Mouse (Mus musculus): ENCODE results near the gene Prss44. TPM values are rescaled to one million over a fixed set of nuclear protein-coding genes. Genes with fewer than 3 reads are reported as not detected.

The Prss44 gene
- polyA plus RNA-seq, 1 experiment = not detected

GRCm38 (mm10) chr9:110783611-110784010, 30.2 kb upstream of the Prss44 start:
- no peaks in the 10 kb centered on the region for H3K27me3 ChIP-seq (ENCODE audit: control insufficient read depth, insufficient read depth, insufficient read length)
- no peak overlapping the region for H3K4me3 ChIP-seq
- H3K4me2 ChIP-seq (ENCODE audit: low read depth) = no peak overlapping the region
- no peaks in the 10 kb centered on the region for H3K79me2 ChIP-seq (ENCODE audit: control insufficient read depth, insufficient read depth)
- no peaks in the 10 kb centered on the region for H3K36me3 ChIP-seq (ENCODE audit: control insufficient read depth, insufficient read depth)
- H3ac ChIP-seq (ENCODE audit: control insufficient read depth, insufficient read length) = no peak overlapping the region
- no peak for TF ChIP-seq E2F4 (IDR thresholded peaks at IDR 0.05; ENCODE audit: insufficient read depth)
- no peak for TF ChIP-seq POLR2A (IDR thresholded peaks at IDR 0.05; ENCODE audit: insufficient read length, low read depth)
- TF ChIP-seq MYOD1 (IDR thresholded peaks at IDR 0.05; ENCODE audit: control insufficient read depth in 1 of 3, insufficient read length in 2 of 3, low read depth in 2 of 3) = no peak
- TF ChIP-seq CEBPB (IDR thresholded peaks at IDR 0.05; ENCODE audit: insufficient read depth, poor library complexity, severe bottlenecking) = no peak
- no peak for TF ChIP-seq MYOG (IDR thresholded peaks at IDR 0.05; ENCODE audit: control insufficient read depth in 1 of 3, insufficient read depth in 1 of 3, insufficient read length in 2 of 3, low read depth in 2 of 3)
- no peak for TF ChIP-seq USF1 (IDR thresholded peaks at IDR 0.05; ENCODE audit: low read depth)

- no peak for TF ChIP-seq CEBPB (IDR thresholded peaks at IDR 0.05; ENCODE audit: insufficient read depth, poor library complexity, severe bottlenecking)
- no peak for TF ChIP-seq TCF3 (IDR thresholded peaks at IDR 0.05; ENCODE audit: insufficient read length, low read depth)
- TF ChIP-seq TCF12 (IDR thresholded peaks at IDR 0.05; ENCODE audit: insufficient read depth, poor library complexity, severe bottlenecking) = no peak
- TF ChIP-seq POLR2A (IDR thresholded peaks at IDR 0.05; ENCODE audit: insufficient read length, low read depth) = no peak
- no peak for TF ChIP-seq E2F4 (IDR thresholded peaks at IDR 0.05; ENCODE audit: insufficient read depth)
- no peak for TF ChIP-seq SRF (IDR thresholded peaks at IDR 0.05; ENCODE audit: control insufficient read depth, insufficient read length, low read depth)
- no peak for TF ChIP-seq REST (IDR thresholded peaks at IDR 0.05; ENCODE audit: insufficient read depth, insufficient read length)
- TF ChIP-seq MYOD1 (IDR thresholded peaks at IDR 0.05; ENCODE audit: control insufficient read depth in 1 of 3, insufficient read length in 2 of 3, low read depth in 2 of 3) = no peak
- TF ChIP-seq POLR2AphosphoS2 (IDR thresholded peaks at IDR 0.05; ENCODE audit: insufficient read length, low read depth) = no peak
- TF ChIP-seq MYOG (IDR thresholded peaks at IDR 0.05; ENCODE audit: control insufficient read depth in 1 of 3, insufficient read depth in 1 of 3, insufficient read length in 2 of 3, low read depth in 2 of 3) = no peak
- TF ChIP-seq USF1 (IDR thresholded peaks at IDR 0.05; ENCODE audit: low read depth) = no peak
- TF ChIP-seq MAX (IDR thresholded peaks at IDR 0.05; ENCODE audit: low read depth) = no peak
- Histone ChIP-seq H3K36me3 (ENCODE audit: control insufficient read depth, insufficient read depth) (no peaks in the 10 kb centered on the region), H3K4me3 (no peak overlapping the region), H3ac (ENCODE audit: control insufficient read depth, insufficient read length) (no peak overlapping the region), H3K79me2 (ENCODE audit: control insufficient read depth, insufficient read depth) (no peaks in the 10 kb centered on the region), H3K4me2 (ENCODE audit: low read depth) (no peak overlapping the region), H3K27me3 (ENCODE audit: control insufficient read depth, insufficient read depth, insufficient read length) (peaks cover 1% of the 10 kb centered on the region)
These were observed 25.6 kb upstream of the Prss44 start for GRCm38 (mm10) chr9:110788169-110788568.

GRCm38 (mm10) chr9:110790462-110790861, 23.3 kb upstream of the Prss44 start:
- no peaks in the 10 kb centered on the region for H3K79me2 ChIP-seq (ENCODE audit: control insufficient read depth, insufficient read depth)
- peaks cover 5% of the 10 kb centered on the region for H3K27me3 ChIP-seq (ENCODE audit: control insufficient read depth, insufficient read depth, insufficient read length)
- no peak overlapping the region for H3K4me3 ChIP-seq
- no peak for TF ChIP-seq POLR2A (IDR thresholded peaks at IDR 0.05; ENCODE audit: insufficient read length, low read depth)
- no peak for TF ChIP-seq SRF (IDR thresholded peaks at IDR 0.05; ENCODE audit: control insufficient read depth, insufficient read length, low read depth)
- no peak for TF ChIP-seq REST (IDR thresholded peaks at IDR 0.05; ENCODE audit: insufficient read depth, insufficient read length)
- no peak for TF ChIP-seq POLR2AphosphoS2 (IDR thresholded peaks at IDR 0.05; ENCODE audit: insufficient read length, low read depth)
- peak; percentile 60; the same call in 1 of the 2 replicates for TF ChIP-seq CEBPB (IDR thresholded peaks at IDR 0.05; ENCODE audit: insufficient read depth, poor library complexity, severe bottlenecking)
- TF ChIP-seq TCF12 (IDR thresholded peaks at IDR 0.05; ENCODE audit: insufficient read depth, poor library complexity, severe bottlenecking) = no peak
- no peaks in the 10 kb centered on the region for H3K36me3 ChIP-seq (ENCODE audit: control insufficient read depth, insufficient read depth)
- H3K4me2 ChIP-seq (ENCODE audit: low read depth) = no peak overlapping the region
- no peak overlapping the region for H3ac ChIP-seq (ENCODE audit: control insufficient read depth, insufficient read length)

- no peaks in the 10 kb centered on the region for H3K79me2 ChIP-seq (ENCODE audit: control insufficient read depth, insufficient read depth)
- no peaks in the 10 kb centered on the region for H3K36me3 ChIP-seq (ENCODE audit: control insufficient read depth, insufficient read depth)
- H3ac ChIP-seq (ENCODE audit: control insufficient read depth, insufficient read length) = no peak overlapping the region
- no peak overlapping the region for H3K4me2 ChIP-seq (ENCODE audit: low read depth)
- TF ChIP-seq MYOG (IDR thresholded peaks at IDR 0.05; ENCODE audit: control insufficient read depth in 1 of 3, insufficient read depth in 1 of 3, insufficient read length in 2 of 3, low read depth in 2 of 3) = no peak
- no peak for TF ChIP-seq USF1 (IDR thresholded peaks at IDR 0.05; ENCODE audit: low read depth)
- no peak for TF ChIP-seq TCF12 (IDR thresholded peaks at IDR 0.05; ENCODE audit: insufficient read depth, poor library complexity, severe bottlenecking)
- no peak for TF ChIP-seq REST (IDR thresholded peaks at IDR 0.05; ENCODE audit: insufficient read depth, insufficient read length)
- TF ChIP-seq POLR2AphosphoS2 (IDR thresholded peaks at IDR 0.05; ENCODE audit: insufficient read length, low read depth) = no peak
- TF ChIP-seq POLR2A (IDR thresholded peaks at IDR 0.05; ENCODE audit: insufficient read length, low read depth) = no peak
- no peak for TF ChIP-seq MYOD1 (IDR thresholded peaks at IDR 0.05; ENCODE audit: control insufficient read depth in 1 of 3, insufficient read length in 2 of 3, low read depth in 2 of 3)
- no peak for TF ChIP-seq SRF (IDR thresholded peaks at IDR 0.05; ENCODE audit: control insufficient read depth, insufficient read length, low read depth)
- no peak for TF ChIP-seq E2F4 (IDR thresholded peaks at IDR 0.05; ENCODE audit: insufficient read depth)
- no peak for TF ChIP-seq MAX (IDR thresholded peaks at IDR 0.05; ENCODE audit: low read depth)
- no peak for TF ChIP-seq TCF3 (IDR thresholded peaks at IDR 0.05; ENCODE audit: insufficient read length, low read depth)
- H3K4me3 ChIP-seq = no peak overlapping the region
- peaks cover 5% of the 10 kb centered on the region for H3K27me3 ChIP-seq (ENCODE audit: control insufficient read depth, insufficient read depth, insufficient read length)
These were observed 16.8 kb upstream of the Prss44 start for GRCm38 (mm10) chr9:110797013-110797412.

DNA sequence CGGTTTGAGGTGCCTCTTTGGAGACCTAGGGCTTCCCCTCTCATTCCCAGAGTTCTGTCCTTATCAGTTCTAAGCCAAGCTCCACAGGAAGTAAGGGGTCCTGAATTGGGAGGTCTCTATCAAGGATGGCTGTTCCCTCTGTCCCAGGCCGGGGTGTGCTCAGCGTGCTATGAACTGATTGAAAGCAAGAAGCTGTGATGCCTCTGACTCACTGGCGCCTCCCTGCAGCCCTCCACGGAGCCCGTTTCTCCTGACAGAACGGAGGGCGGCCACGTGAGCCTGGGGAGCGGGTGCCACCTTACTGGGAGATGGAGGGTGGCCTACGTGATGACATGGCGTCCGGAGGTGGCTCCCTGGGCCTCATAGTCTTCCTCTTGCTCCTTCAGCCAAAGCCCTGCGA, 15.9 kb upstream of the Prss44 start, which contains the start of gene Prss42:
Gene Prss42, plus strand, starts transcription at position 301 of the 400 bp plus-strand sequence.
- H3K36me3 ChIP-seq (ENCODE audit: control insufficient read depth, insufficient read depth) = no peaks in the 10 kb centered on the region
- no peak within 1 kb of the TSS for H3ac ChIP-seq (ENCODE audit: control insufficient read depth, insufficient read length)
- H3K4me2 ChIP-seq (ENCODE audit: low read depth) = no peak within 1 kb of the TSS
- H3K79me2 ChIP-seq (ENCODE audit: control insufficient read depth, insufficient read depth) = no peaks in the 10 kb centered on the region
- peaks cover 5% of the 10 kb centered on the region for H3K27me3 ChIP-seq (ENCODE audit: control insufficient read depth, insufficient read depth, insufficient read length)
- TF ChIP-seq SRF (IDR thresholded peaks at IDR 0.05; ENCODE audit: control insufficient read depth, insufficient read length, low read depth) (no peak), TCF3 (IDR thresholded peaks at IDR 0.05; ENCODE audit: insufficient read length, low read depth) (no peak), REST (IDR thresholded peaks at IDR 0.05; ENCODE audit: insufficient read depth, insufficient read length) (no peak), E2F4 (IDR thresholded peaks at IDR 0.05; ENCODE audit: insufficient read depth) (no peak)
- no peak within 1 kb of the TSS for H3K4me3 ChIP-seq
